Mouse (Mus musculus) CH12.LX (cell line): Measurements from ENCODE around the gene 9330182L06Rik. TPM values are rescaled to one million over a fixed set of nuclear protein-coding genes. Genes with fewer than 3 reads are reported as not detected.

Experiments
- DNase-seq: peaks from one replicate; pipeline ENCODE4 v3.0.0-alpha.2; 2013; ENCODE audit errors: extremely low read depth
- H3K27ac ChIP-seq: 2 replicates; pipeline ENCODE4 v1.5.1; 2012; ENCODE audit warnings: low read depth, mild to moderate bottlenecking, control low read depth, moderate library complexity; ENCODE audit not compliant: insufficient read depth
- H3K27me3 ChIP-seq: replicated peaks from 2 replicates; pipeline ENCODE3; 2012; ENCODE audit warnings: inconsistent platforms
- H3K36me3 ChIP-seq, 2 experiments: replicated peaks in 1 of 2; 2 replicates each; pipeline versions ENCODE3 to v1.6.1; 2012; ENCODE audit warnings: inconsistent platforms in 1 of 2, low read length in 1 of 2, mild to moderate bottlenecking in 1 of 2, mixed read lengths in 1 of 2, moderate library complexity in 1 of 2; ENCODE audit not compliant: control insufficient read depth in 1 of 2, insufficient read depth in 1 of 2
- H3K4me1 ChIP-seq, 2 experiments: 2 replicates each; pipeline ENCODE4 v1.6.1; 2012; ENCODE audit warnings: inconsistent platforms in 1 of 2, moderate library complexity in 1 of 2; ENCODE audit not compliant: insufficient read depth in 2 of 2, control insufficient read depth in 1 of 2
- H3K4me2 ChIP-seq: 2 replicates; pipeline ENCODE4 v1.6.1; 2012; ENCODE audit warnings: low read depth, mild to moderate bottlenecking, control low read depth; ENCODE audit not compliant: poor library complexity, insufficient read depth, severe bottlenecking
- H3K4me3 ChIP-seq, 3 experiments: fragments of 150-350 bp in 1 of 3; sonication (generic) in 1 of 3; replicated peaks in 1 of 3; 2 replicates each; pipeline versions ENCODE3 to v1.5.1; 2011 to 2012; ENCODE audit warnings: low read depth in 2 of 3, low read length in 2 of 3, mild to moderate bottlenecking in 2 of 3, moderate library complexity in 2 of 3, control low read depth in 1 of 3, improper control_type of control experiment in 1 of 3, inconsistent platforms in 1 of 3, mixed read lengths in 1 of 3; ENCODE audit not compliant: poor library complexity in 1 of 3
- H3K79me2 ChIP-seq: replicated peaks from 2 replicates; pipeline ENCODE4 v1.6.1; 2012; ENCODE audit warnings: mild to moderate bottlenecking, moderate library complexity; ENCODE audit not compliant: control insufficient read depth, poor library complexity, insufficient read depth, severe bottlenecking; ENCODE audit errors: extremely low read depth
- H3K9ac ChIP-seq: 2 replicates; pipeline ENCODE4 v1.6.1; 2012; ENCODE audit warnings: low read depth, mild to moderate bottlenecking, control low read depth, moderate library complexity; ENCODE audit not compliant: insufficient read depth
- H3K9me3 ChIP-seq: replicated peaks from 2 replicates; pipeline ENCODE3; 2012; ENCODE audit warnings: low read length, inconsistent platforms, mixed read lengths
- CHD2 ChIP-seq: IDR thresholded peaks from 2 replicates; pipeline ENCODE4 v1.6.1; 2011; ENCODE audit warnings: low read length, improper control_type of control experiment
- CTCF ChIP-seq, 2 experiments: IDR thresholded peaks in 1 of 2; conservative IDR thresholded peaks in 1 of 2; 2 replicates each; pipeline ENCODE4 v1.5.1; 2011 to 2012; ENCODE audit warnings: low read depth in 2 of 2, low read length in 2 of 2, improper control_type of control experiment in 1 of 2, inconsistent platforms in 1 of 2, mild to moderate bottlenecking in 1 of 2, moderate library complexity in 1 of 2
- E2F4 ChIP-seq: IDR thresholded peaks from 2 replicates; pipeline ENCODE4 v1.6.1; 2011; ENCODE audit warnings: low read depth, low read length, improper control_type of control experiment; ENCODE audit not compliant: insufficient replicate concordance
- ELF1 ChIP-seq: IDR thresholded peaks from 2 replicates; pipeline ENCODE4 v1.6.1; 2014; ENCODE audit warnings: low read depth, mild to moderate bottlenecking, inconsistent platforms, low read length, improper control_type of control experiment
- EP300 ChIP-seq: IDR thresholded peaks from 2 replicates; pipeline ENCODE4 v1.6.1; 2011; ENCODE audit warnings: low read length, improper control_type of control experiment
- GABPA ChIP-seq: IDR thresholded peaks from 2 replicates; pipeline ENCODE4 v1.6.1; 2012; ENCODE audit warnings: low read depth, low read length, improper control_type of control experiment, inconsistent platforms; ENCODE audit not compliant: insufficient replicate concordance
- HCFC1 ChIP-seq: IDR thresholded peaks from 2 replicates; pipeline ENCODE4 v1.6.1; 2012; ENCODE audit warnings: low read depth, mild to moderate bottlenecking, inconsistent platforms, low read length, improper control_type of control experiment
- JUND ChIP-seq: conservative IDR thresholded peaks from 2 replicates; pipeline ENCODE4 v1.6.1; 2011; ENCODE audit warnings: low read depth, low read length, improper control_type of control experiment
- KAT2A ChIP-seq: IDR thresholded peaks from 2 replicates; pipeline ENCODE4 v1.6.1; 2012; ENCODE audit warnings: low read length, improper control_type of control experiment, inconsistent platforms; ENCODE audit not compliant: insufficient replicate concordance
- MAFK ChIP-seq: IDR thresholded peaks from 2 replicates; pipeline ENCODE4 v1.6.1; 2011; ENCODE audit warnings: low read length, improper control_type of control experiment; ENCODE audit not compliant: insufficient replicate concordance
- MAX ChIP-seq: IDR thresholded peaks from 2 replicates; pipeline ENCODE4 v1.6.1; 2011; ENCODE audit warnings: low read length, improper control_type of control experiment
- MAZ ChIP-seq: IDR thresholded peaks from 2 replicates; pipeline ENCODE4 v1.6.1; 2012; ENCODE audit warnings: low read depth, mild to moderate bottlenecking, inconsistent platforms, low read length, improper control_type of control experiment, moderate library complexity
- MXI1 ChIP-seq: IDR thresholded peaks from 2 replicates; pipeline ENCODE4 v1.6.1; 2011; ENCODE audit warnings: mild to moderate bottlenecking, low read depth, low read length, improper control_type of control experiment
- MYC ChIP-seq: IDR thresholded peaks from 2 replicates; pipeline ENCODE4 v1.6.1; 2011; ENCODE audit warnings: low read depth, mild to moderate bottlenecking, improper control_type of control experiment, low read length
- NELFE ChIP-seq: IDR thresholded peaks from 2 replicates; pipeline ENCODE4 v1.6.1; 2011; ENCODE audit warnings: low read depth, low read length, improper control_type of control experiment
- NRF1 ChIP-seq: IDR thresholded peaks from 2 replicates; pipeline ENCODE4 v1.6.1; 2014; ENCODE audit warnings: low read depth, mild to moderate bottlenecking, inconsistent platforms, low read length, improper control_type of control experiment, moderate library complexity
- POLR2A ChIP-seq: IDR thresholded peaks from 2 replicates; pipeline ENCODE4 v1.6.1; 2011; ENCODE audit warnings: low read depth, mild to moderate bottlenecking, improper control_type of control experiment, low read length
- POLR2AphosphoS2 ChIP-seq: IDR thresholded peaks from 2 replicates; pipeline ENCODE4 v1.6.1; 2011; ENCODE audit warnings: low read depth, low read length, improper control_type of control experiment
- SIN3A ChIP-seq: IDR thresholded peaks from 2 replicates; pipeline ENCODE4 v1.6.1; 2012; ENCODE audit warnings: low read length, improper control_type of control experiment, inconsistent platforms
- TBP ChIP-seq: conservative IDR thresholded peaks from 2 replicates; pipeline ENCODE4 v1.6.1; 2011; ENCODE audit warnings: low read depth, low read length, improper control_type of control experiment
- USF1 ChIP-seq: IDR thresholded peaks from 2 replicates; pipeline ENCODE4 v1.6.1; 2014; ENCODE audit warnings: low read depth, mild to moderate bottlenecking, inconsistent platforms, low read length, improper control_type of control experiment
- USF2 ChIP-seq: conservative IDR thresholded peaks from 2 replicates; pipeline ENCODE4 v1.6.1; 2011; ENCODE audit warnings: low read depth, low read length, improper control_type of control experiment
- ZKSCAN1 ChIP-seq: IDR thresholded peaks from 2 replicates; pipeline ENCODE4 v1.6.1; 2012; ENCODE audit warnings: low read depth, inconsistent platforms, low read length, improper control_type of control experiment, borderline replicate concordance
- ZMIZ1 ChIP-seq: IDR thresholded peaks from 2 replicates; pipeline ENCODE4 v1.6.1; 2012; ENCODE audit warnings: low read depth, mild to moderate bottlenecking, inconsistent platforms, low read length, improper control_type of control experiment
- ZNF384 ChIP-seq: IDR thresholded peaks from 2 replicates; pipeline ENCODE4 v1.6.1; 2012; ENCODE audit warnings: low read depth, low read length, improper control_type of control experiment, inconsistent platforms
- dilution Hi-C: fragments of 300-500 bp; cut with MboI; formaldehyde crosslinking; loops from 2 replicates; pipeline ENCODE4 v1.14.3; 2020; ENCODE audit warnings: low sequenced_read_pairs; ENCODE audit not compliant: extremely low pct_unique_long_range_greater_than_20kb, extremely low pct_ligation_motif_present
- in situ Hi-C: fragments of 300-500 bp; cut with MboI; formaldehyde crosslinking; loops from 3 replicates; pipeline ENCODE4 v1.14.3; 2019; ENCODE audit warnings: low sequenced_read_pairs, low pct_ligation_motif_present, low pct_unique_long_range_greater_than_20kb, mixed read lengths
- polyA plus RNA-seq: library from polyadenylated mRNA; unstranded; fragments of >175 nt; gene quantifications from 2 replicates; pipeline ENCODE4 v1.2.1, GENCODE M21; 2012; ENCODE audit warnings: low read depth; ENCODE audit not compliant: insufficient read length
- total RNA-seq, 2 experiments: library from RNA; depleted of rRNA; stranded (reverse); fragments of 300-350 nt in 1 of 2; fragments of >200 nt in 1 of 2; gene quantifications; 2 replicates each; pipeline ENCODE4 v1.2.3; 2012 to 2014

The 9330182L06Rik gene
- total and polyA plus RNA-seq, 3 experiments = not detected

- Histone ChIP-seq H3K36me3 (no peaks in the 10 kb centered on the region), H3K4me1 (no peaks in the 10 kb centered on the region), H3K4me3 (no peak overlapping the region), H3K4me2 (no peak overlapping the region), H3K9me3 (no peaks in the 10 kb centered on the region), H3K9ac (no peak overlapping the region), H3K79me2 (no peaks in the 10 kb centered on the region), H3K27me3 (no peaks in the 10 kb centered on the region), H3K27ac (no peak overlapping the region)
- dilution Hi-C loops = no loop called here
- DNase-seq = no peak
- TF ChIP-seq TBP (no peak), JUND (no peak), HCFC1 (no peak)
- in situ Hi-C loops = no loop called here
Observed at GRCm38 (mm10) chr5:9352646-9353045, 86.7 kb downstream of the 9330182L06Rik start.

GRCm38 (mm10) chr5:9354257-9354656 is 88.3 kb downstream of the 9330182L06Rik start:
- DNase-seq = no peak
- H3K36me3 ChIP-seq = no peaks in the 10 kb centered on the region
- no peak for TF ChIP-seq USF2
- TF ChIP-seq ZNF384 = no peak
- TF ChIP-seq CHD2 = no peak
- no peak for TF ChIP-seq E2F4
- TF ChIP-seq GABPA = no peak
- TF ChIP-seq ZKSCAN1 = no peak
- no peak for TF ChIP-seq HCFC1
- TF ChIP-seq MXI1 = no peak
- TF ChIP-seq MAFK = no peak
- TF ChIP-seq USF1 = no peak
- no peak for TF ChIP-seq EP300
- TF ChIP-seq MYC = no peak
- TF ChIP-seq POLR2AphosphoS2 = no peak
- TF ChIP-seq CTCF (conservative IDR thresholded peaks at IDR 0.05 in 1 of 2, IDR thresholded peaks at IDR 0.05 in 1 of 2; ENCODE audit: low read depth in 2 of 2, low read length in 2 of 2) = no peak
- no peaks in the 10 kb centered on the region for H3K9me3 ChIP-seq
- H3K4me1 ChIP-seq = no peaks in the 10 kb centered on the region
- no peaks in the 10 kb centered on the region for H3K27me3 ChIP-seq
- dilution Hi-C loops (no loop called here), in situ Hi-C loops (no loop called here)
- no peak overlapping the region for H3K4me3 ChIP-seq
- no peak overlapping the region for H3K27ac ChIP-seq
- H3K4me2 ChIP-seq = no peak overlapping the region
- no peak overlapping the region for H3K9ac ChIP-seq
- H3K79me2 ChIP-seq = no peaks in the 10 kb centered on the region

GRCm38 (mm10) chr5:9358076-9358475 is 92.2 kb downstream of the 9330182L06Rik start:
- no peak overlapping the region for H3K27ac ChIP-seq
- 0 out of 4 replicates have a peak, but pooled peaks cover 0 to 2% of the 10 kb centered on the region in 2 experiments for H3K4me1 ChIP-seq
- TF ChIP-seq CTCF (conservative IDR thresholded peaks at IDR 0.05 in 1 of 2, IDR thresholded peaks at IDR 0.05 in 1 of 2; ENCODE audit: low read depth in 2 of 2, low read length in 2 of 2) = no peak
- no peak for TF ChIP-seq KAT2A
- no peak for TF ChIP-seq MAZ
- TF ChIP-seq ZMIZ1 = no peak
- TF ChIP-seq NELFE = no peak
- no peak for TF ChIP-seq SIN3A
- no peak for TF ChIP-seq POLR2A
- TF ChIP-seq MAX = no peak
- no peak for TF ChIP-seq POLR2AphosphoS2
- TF ChIP-seq JUND = no peak
- no peak for TF ChIP-seq GABPA
- TF ChIP-seq ELF1 = no peak
- TF ChIP-seq NRF1 = no peak
- no peak overlapping the region for H3K4me2 ChIP-seq
- no peaks in the 10 kb centered on the region for H3K36me3 ChIP-seq
- dilution Hi-C loops = no loop called here
- in situ Hi-C loops = no loop called here
- H3K9me3 ChIP-seq = no peaks in the 10 kb centered on the region
- H3K9ac ChIP-seq = no peak overlapping the region
- no peaks in the 10 kb centered on the region for H3K79me2 ChIP-seq
- H3K4me3 ChIP-seq = no peak overlapping the region
- DNase-seq = no peak
- no peaks in the 10 kb centered on the region for H3K27me3 ChIP-seq
